Mouse (Mus musculus): Measurements from ENCODE around the gene Pomt1.

- TF ChIP-seq CTCF (IDR thresholded peaks at IDR 0.05; ENCODE audit: low read depth) (no peak), EP300 (IDR thresholded peaks at IDR 0.05; ENCODE audit: low read depth) (no peak)
These were observed 2.5 kb downstream of the Pomt1 start for GRCm38 (mm10) chr2:32238708-32239435.
